Mouse (Mus musculus): Measurements from ENCODE around the gene Cdhr3.

Gene Cdhr3

DNA sequence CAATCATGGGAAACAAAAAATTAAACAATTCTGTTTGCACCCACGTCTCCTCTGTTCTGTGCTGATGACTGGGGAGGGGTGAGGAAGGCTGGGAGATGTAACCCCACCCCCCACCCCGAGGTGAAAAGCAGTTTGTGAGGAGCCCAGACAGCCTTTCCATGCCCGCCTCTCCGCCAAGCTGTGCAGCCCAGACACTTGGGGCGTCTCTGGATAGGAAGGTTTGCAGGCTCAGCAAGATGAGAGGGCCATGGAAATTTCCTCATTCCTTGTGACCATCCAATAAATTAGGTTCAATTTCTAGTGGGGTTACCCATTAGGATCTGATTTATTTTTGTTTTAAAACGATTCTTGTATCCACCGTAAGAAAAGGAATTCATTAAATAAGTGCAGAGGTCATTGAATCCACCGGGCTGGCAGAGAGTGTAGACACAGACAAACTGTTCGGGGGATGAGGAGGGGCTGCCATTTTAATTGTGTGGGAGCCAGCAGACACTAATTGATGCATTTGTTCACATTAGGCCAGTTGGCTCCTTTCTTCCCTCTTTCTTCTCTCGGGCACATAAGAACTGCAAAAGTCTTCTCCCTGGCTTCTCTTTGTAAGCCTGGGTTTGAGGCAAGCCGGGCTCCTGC is 57.5 kb downstream of the Cdhr3 start:
- no peak for DNase-seq (ENCODE audit: low spot score in 2 of 2)

DNA sequence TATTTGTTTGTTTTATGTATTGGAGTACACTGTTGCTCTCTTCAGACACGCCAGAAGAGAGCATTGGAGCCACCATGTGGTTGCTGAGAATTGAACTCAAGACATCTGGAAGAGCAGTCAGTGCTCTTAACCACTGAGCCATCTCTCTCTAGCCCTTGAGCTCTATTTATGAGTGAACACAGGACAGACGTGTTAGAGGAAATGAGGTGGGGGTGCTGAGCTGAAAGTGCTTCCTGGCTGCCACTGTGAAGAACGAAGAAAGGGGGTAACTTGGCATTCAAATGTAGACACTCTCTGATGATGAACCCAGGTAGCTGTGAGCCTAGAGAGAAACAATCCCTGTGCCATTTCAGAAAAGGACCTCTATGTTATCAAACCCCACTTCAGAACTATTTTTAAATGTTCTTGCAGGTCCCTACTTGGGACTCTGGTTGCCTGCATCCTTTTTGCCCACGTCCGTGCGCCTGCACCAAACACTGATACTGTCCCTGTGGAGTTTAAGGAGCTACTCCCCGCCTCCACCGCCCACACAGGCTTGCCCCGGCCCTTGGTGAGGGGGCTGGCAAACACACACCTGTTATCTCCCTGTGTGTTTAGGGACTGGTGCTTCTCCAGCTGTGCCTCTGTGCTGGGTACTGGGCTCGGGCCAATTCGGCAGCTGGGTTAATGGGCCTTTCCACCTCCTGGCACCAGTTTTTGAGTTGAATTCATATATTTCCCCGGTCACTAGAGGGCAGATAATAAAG is 58.2 kb downstream of the Cdhr3 start:
- DNase-seq (ENCODE audit: low spot score in 2 of 2) = no peak

DNA sequence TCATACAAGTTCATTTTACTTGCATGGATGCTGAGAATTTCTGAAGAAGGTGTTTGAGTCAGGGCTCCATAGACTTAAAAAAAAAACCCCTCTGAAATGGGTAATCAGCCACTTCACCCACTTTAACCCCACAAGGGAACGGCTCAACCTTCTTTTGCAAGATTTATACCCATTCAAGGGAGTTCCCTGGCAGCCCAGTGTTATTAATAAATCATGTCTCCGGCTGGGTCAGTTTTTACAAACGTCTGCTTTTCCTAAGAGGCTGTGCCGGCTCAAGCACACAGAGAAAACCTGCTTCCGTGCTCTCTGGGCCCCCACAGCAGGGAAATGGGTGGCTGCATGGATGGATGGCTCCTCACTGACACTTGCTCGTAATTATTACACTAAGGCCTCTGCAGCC is 59.5 kb downstream of the Cdhr3 start:
- no peak for DNase-seq (ENCODE audit: low spot score in 2 of 2)

DNA sequence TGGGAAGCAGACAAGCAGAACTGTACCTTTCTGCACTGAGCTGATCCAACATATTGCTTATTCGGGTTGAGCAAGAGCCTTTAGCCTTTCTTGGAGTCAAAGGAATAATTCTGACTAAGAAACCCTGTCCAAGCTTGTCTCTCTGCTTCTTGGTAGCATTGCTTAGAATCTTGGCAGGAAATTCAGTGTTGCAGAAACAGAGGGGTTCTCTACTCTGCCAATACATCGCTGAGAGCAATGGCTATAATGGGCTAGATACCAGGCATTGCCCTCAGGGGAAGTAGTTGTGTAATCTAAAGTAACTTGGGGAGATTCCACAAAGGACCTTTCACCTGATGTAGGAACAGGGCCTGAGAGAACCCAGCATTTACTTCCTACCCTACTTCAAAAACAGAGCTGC is 62.1 kb downstream of the Cdhr3 start:
- no peak for DNase-seq (ENCODE audit: low spot score in 2 of 2)

DNA sequence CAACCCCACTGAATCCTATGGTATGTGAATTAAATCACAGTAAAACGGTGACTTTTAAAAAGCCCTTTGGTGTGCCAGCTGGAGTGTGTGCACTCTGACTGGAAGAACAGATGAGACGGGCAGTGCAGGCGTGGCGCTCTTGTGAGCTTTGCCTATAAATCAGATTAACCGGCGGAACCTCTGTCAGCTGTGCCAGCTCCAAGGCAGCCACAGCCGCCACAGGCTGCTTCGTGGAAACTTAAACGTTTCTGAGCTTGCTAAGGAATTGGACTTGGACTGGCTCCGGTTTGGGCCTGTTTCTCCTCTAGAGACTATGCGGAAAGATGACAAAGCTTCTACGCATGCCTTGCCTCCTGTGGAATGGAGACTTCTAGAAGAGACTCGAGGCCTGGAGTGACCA is 62.6 kb downstream of the Cdhr3 start:
- no peak for DNase-seq (ENCODE audit: low spot score in 2 of 2)

DNA sequence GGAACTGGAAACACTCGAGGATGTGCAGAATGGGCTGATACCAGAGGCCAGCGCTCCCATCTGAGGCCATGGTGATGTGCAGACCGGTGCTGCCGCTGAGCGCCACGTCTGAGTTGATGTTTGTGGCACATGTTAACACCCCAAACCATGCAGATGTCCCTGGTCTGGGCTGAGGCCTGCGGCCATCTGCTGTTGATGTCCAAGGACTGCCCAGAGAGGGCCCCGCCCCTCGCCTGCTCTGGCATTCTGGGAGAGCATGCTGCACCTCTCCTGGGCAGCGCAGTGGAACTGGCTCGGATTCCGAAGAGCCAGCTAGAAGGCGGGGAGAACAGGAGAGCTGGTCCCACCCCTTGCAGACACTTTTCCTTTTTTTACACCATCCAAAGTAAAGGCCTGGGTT is 64.0 kb downstream of the Cdhr3 start:
- DNase-seq (ENCODE audit: low spot score in 2 of 2) = no peak

DNA sequence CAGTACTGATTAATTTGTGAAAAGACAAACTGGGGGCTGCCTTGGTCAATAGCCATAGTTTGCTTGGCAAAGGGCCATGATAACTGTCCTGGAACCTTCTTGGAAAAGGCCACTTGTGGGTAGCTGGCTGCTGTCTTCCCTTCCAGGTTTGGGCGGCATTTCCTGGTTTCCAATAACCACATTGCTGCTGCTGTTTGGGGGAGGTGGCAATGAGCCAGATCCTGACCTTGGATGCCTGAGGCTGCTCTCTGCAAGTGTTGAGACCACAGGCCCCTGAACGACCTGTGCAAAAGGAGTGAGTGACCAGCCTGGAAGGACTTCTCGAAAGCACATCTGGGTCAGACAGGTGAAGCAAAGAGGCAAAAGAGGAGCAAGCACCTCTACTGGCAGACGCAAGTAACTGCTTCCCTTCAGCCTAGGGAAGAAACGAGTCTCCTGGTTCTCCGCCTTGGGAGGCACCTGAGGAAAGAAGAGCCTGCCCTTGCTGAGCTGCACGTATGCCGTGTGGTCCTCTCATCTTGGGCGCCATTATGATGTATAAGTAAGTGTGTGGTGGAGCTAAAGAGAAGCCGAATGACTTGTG is 64.5 kb downstream of the Cdhr3 start:
- no peak for DNase-seq (ENCODE audit: low spot score in 2 of 2)

DNA sequence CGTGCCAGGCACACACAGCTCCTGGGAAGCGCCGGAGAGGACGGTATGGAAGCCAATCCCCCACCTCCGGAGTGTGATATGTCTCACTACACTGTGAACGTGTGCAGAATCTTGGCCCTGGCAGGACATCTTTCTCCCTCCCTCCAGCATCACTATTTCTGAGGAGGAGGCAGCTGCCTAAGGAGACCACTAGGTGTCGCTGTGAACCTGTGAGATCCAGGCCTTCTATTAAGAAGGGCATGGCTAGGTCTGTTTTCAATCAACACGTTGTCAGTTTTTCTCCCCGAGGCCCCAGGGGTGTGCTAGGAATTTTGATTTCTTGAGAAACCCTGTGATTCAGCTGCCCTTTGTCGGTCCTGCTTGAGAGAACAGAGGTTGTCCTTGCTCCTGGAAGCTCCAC is 65.6 kb downstream of the Cdhr3 start:
- DNase-seq (ENCODE audit: low spot score in 2 of 2) = peak; percentile 64 to 71

DNA sequence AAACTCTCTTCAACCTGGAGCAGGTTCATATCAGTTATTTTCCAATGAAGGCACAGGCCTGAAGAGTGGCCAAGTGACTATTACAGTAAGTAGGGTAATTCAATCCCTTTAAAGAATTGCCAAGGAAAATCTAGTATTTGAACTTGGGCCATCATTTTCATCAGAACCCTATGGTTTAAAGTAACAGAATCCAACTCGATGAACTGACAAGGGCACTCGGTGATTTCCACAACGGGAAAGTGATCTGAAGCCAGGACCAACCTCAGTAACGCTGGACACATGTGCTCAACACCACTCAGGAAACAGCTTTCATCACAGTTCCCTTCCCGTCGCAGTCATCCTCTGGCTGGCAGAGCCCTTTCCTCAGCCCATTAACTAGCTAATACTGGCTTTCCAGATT is 68.2 kb downstream of the Cdhr3 start:
- no peak for DNase-seq (ENCODE audit: low spot score in 2 of 2)

DNA sequence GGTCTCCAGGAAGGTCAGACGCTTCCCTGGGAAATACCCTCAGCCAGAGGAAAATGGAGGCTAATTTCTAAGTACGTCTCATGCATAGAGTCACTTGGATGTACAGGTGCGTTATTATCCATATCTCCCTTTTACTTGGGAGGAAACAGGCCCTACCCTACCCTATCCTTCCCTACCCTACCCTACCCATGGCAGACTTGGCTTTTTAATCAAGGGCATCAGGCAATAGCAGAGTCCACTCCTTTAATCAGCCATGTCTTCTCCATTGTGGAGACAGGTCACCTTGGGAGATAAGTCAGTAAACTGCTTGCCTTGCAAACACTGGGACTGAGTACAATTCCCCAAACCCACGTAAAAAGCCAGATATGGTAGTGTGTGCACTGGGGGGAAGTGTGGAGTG is 70.9 kb downstream of the Cdhr3 start:
- no peak for DNase-seq (ENCODE audit: low spot score in 2 of 2)

DNA sequence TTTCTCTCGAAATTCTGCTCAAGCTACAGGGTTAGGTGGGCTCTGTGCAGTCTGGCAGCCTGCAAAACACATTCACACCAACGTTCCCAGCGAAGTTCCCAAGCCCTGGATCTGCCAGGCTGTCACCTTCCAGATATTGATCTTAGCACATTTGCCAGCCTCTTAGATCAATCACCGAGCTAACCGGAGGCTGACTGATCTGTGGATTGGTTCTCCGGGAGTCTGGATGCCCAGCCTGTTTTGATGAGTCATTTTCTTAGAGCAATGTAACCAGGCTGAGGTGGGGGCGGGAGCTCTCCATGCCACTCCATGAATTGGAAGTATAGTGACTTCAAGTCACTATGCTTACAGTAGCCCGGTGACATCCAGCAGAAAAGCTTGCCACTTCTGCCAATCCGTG is 71.5 kb downstream of the Cdhr3 start:
- DNase-seq (ENCODE audit: low spot score in 2 of 2) = no peak

DNA sequence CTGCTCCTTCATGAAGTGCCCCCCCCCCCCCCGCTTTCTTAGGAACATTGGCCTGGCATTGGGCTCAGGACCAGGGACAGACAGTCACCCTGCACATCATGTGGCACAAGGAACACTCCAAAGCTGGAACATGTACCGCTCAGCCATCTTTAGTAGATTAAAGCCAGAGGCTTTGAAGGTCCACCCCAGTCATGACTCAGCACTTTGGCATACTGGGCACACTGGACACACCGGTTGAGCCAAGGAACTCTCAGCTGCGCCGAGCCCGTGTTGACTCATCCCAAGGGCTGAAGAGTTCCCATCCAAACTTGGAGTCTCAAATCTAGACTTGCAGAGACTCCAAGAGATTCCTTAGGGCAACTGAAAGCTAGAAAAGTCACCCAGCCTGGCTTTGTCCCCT is 72.7 kb downstream of the Cdhr3 start:
- DNase-seq (ENCODE audit: low spot score in 2 of 2) = no peak

DNA sequence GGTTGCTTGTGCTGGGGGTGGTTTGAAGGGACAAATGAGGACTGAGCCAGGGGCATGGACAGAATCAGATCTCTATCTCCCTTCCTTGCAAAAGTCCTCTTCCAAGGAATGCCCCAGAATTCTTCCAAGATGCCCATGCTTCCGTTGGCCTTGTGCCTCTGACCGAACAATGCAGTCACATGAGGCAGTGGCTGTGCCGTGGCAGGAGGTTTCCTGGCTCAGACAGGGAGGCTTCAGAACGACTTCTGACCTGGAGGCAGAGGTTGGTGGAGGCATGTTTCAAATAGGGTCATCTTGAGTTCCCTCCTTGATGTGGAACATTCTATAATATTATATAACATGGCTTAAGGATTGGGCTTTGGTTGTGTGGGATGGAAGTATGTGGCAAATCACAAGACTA is 74.1 kb downstream of the Cdhr3 start:
- no peak for DNase-seq (ENCODE audit: low spot score in 2 of 2)

DNA sequence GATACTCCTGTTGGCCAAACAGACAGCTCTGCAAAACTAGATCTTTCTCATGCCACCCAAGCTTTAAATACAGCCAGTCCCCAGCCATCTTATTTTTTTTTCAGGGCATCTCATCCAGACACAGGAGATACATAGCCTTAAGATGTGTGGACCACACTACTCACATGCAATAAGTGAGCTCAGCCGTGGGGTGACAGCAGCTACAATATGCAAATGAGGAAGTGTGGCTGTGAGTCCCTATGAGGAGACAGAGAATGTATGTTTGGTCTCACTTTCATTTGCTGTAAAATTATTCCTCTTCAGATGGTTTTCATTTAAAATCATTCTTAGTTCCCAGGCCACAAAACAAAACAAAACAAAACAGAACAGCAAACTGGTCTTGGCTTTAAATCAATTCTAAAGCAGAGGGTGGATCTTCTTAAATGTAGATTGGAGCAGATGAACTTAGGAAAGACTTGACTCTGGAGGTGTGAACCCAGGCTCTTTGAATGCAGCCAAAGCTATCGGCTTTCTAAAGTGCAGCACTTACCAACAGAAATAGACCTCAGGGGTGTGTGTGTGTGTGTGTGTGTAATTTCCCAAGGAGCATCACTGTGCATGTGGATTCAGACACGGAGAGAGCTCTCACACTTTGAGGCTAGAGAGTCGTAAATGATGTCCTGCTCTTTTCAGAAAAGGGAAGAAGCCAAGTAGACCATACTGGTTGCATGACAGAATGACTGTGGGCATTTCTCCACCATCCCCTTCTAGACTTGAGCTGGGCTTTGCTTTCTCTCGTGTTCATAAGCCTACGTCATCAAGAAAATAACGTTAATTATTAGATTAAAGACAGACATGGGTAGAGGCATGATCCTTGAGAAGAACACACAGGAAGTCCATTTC is 75.6 kb downstream of the Cdhr3 start:
- DNase-seq (ENCODE audit: low spot score in 2 of 2) = no peak

DNA sequence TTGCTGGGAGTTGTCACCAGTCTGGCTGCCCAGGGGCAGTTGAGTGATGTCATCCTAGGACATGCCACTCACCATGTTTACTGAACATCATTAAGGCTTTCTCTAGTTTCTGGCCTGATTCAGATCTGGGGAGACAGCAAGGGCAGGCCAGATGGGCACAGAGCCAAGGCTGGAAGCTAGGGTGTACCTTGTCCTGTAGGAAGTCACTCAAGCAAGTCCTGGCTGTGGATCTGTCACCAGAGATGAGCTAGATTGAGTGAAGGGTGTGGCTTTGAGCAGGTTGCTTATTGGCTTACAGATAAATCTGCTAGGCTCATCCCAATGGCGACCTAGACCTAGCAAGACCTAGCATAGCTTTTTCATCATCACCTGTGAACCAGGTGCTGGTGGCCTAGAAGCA is 77.6 kb downstream of the Cdhr3 start:
- no peak for DNase-seq (ENCODE audit: low spot score in 2 of 2)

DNA sequence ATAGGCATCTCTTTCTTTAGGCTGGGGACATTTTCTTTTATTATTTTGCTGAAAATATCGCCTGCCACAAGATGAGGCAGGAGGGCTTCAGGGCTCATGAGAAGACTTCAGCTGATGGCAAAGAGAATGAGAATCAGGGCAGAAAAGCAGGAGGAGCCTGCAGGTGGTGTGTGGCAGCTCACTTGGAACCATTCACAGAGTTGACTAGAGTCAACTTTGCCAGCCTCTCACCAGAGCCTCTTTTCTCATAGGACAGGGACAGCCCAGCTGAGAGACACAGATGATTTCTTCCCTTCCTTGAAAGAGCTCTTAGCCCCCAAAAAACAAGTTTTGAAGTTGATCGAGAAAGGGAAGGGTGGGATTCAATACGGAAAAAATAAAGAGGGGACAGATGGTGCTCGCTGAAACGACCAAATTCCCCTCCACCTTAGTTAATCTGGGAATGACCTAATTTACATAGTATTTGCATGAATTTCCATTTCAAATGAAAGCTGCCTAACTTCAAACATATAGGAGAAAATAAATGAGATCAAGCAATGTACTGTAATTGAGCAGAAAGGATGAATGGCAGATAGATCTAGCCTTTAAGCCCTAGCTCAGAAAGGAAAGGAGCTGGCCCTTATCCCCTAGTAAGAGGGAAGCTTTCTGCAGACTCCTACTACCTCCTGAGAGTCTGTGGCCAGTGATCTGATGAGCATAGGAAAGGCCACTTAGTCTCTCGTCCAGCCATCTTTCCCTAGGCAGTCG is 78.5 kb downstream of the Cdhr3 start:
- DNase-seq (ENCODE audit: low spot score in 2 of 2) = no peak

DNA sequence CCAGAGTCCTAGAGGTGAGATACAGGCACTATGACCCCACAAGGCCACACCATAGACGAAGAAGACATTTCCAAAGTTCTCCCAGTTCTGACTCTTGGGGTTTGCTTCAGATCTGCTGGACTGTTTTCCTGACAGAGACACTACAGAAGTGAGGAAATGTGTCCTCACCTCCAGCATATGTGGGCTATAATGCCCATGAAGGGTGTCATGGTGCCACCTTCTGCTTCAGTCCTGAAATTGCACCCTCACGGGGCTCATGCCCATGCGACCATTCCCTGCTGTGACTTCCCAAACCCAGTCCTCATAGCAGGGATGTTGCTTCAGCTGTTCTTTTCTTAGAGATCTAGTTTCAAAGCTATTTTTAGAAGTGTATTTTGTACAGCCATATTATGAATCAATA is 82.6 kb downstream of the Cdhr3 start:
- peak; percentile 60 to 63 for DNase-seq (ENCODE audit: low spot score in 2 of 2)

DNA sequence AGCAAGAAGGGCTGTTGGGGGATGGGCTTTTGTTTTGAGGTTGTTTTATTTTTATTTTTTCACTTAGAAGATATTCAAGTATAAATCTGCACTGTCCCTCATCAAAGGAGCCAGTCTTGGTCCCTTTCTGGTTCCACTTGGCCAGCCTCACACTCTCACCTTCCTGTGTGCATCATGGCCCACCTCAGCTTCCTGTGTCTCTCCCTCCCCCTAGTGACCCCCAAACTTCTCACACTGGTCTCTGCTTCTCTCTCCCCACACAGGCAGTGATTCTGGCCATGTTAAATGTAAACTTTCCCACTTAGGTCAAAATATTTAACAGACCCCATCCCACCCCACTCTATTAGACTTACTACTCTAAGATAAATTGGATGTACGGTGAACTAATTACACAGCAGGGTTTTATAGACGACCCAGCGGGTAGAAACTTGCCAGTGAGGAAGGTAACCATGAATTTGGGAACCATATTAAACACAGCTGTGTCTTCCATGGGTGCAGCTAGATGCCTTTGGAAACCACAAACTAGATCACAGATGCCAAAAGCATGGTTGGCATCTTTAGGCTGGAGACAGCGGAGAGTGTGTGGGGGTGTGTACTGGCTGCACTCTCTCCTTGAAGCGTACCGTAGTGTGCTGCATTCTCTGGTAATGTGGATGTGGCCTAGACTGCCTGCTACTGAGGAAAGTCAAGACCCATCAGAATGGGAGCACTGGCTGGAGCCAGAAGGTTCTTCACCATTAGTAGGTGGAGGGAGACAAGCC is 83.3 kb downstream of the Cdhr3 start:
- DNase-seq (ENCODE audit: low spot score in 2 of 2) = no peak

DNA sequence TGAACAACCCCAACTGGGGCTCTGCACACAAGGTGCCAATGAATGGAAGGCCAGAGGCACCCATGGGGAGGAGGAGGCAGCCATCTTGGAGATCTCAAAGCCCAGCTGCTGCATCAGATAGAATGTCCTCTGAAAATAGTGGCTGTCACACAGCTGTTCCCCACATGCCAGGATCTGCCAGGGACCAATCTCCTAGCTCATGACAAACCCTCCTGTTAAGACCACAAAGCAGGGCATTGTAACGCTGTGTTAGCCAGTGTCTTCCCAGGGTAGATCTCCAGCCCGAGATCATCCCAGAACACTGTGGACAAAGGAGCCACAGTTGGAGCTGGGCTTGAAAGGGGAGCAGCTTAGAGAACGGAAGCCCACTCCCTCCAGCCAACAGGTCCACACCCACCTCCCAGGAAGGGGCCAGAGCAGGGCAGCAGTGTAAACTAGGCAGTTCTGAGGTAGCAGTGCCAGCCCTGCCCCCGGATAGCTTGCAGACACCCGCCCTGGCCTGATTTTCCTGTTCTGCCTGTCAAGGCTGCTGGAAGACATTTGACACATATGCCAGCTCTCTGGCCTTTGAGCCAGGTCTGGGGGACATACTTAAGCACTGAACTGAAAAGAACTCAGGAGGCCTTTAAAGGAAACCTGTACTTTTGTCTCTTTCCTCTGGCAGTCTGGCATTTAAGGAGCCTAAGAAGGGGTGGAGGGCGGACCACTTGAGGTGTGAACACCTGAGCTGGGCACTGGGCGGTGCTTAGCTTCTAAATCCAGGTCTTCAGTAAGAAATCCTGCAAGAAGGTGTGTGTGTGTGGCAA is 84.2 kb downstream of the Cdhr3 start:
- no peak for DNase-seq (ENCODE audit: low spot score in 2 of 2)

DNA sequence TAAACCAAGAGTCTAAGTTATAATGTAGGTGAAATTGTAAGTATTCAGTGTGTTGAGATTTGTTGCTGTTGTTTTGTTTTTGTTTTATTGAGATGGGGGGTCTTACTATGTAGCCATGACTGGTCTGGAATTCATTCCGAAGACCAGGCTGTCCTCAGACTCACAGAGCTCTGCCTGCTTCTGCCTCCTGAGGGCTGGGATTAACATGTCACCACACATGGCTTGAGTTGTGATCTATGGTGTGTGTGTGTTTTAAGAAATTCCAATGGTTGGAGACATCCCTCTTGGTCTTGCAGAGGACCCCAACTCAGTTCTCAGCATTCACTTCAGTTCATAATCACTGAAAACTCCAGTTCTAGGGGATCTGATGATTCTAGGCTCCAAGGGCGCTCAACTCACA is 85.5 kb downstream of the Cdhr3 start:
- no peak for DNase-seq (ENCODE audit: low spot score in 2 of 2)
